Mouse (Mus musculus) common myeloid progenitor, adult 5-6 weeks (primary cell): ENCODE results near the gene Mmp28. TPM values are rescaled to one million over a fixed set of nuclear protein-coding genes. Genes with fewer than 3 reads are reported as not detected.

ENCODE experiments used
- ATAC-seq: replicated peaks from 2 replicates; pipeline ENCODE4 v1.8.0; 2016; ENCODE audit warnings: low read depth, mild to moderate bottlenecking, moderate TSS enrichment, inconsistent platforms; ENCODE audit not compliant: poor library complexity, severe bottlenecking
- total RNA-seq: library from RNA; stranded (forward); fragments of 200-1000, 187-1606 nt; gene quantifications from 2 replicates; pipeline ENCODE4 v1.2.3, GENCODE M21; 2017

Mmp28 gene
- 0.37 and 0.92 TPM in 2 replicates for total RNA-seq

DNA sequence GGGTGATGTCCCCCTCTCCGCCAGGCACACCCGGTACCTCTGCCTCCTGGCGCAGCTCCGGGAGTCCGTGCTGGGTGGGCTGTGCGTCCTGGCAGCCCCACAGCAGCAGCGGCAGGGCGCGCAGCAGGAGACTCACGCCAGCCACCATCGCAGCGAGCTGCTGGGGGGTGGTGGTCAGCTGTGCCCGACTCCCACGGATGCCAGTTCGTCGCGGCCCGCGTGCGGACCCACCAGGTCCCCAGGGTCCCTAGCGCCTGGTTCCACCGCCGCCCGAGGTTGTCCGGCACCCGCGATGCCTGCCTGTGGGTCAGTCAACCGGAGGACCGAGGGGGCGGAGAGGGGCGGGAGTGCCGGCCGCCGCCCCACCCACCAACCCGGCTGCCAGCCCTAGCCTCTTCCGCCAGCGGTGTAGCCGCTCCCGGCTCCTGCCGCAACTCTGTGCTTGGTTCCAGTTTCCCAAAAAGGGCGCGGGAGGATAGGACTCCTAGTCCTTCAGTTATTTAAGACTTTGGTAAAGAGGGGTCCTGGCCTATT lies at the start of gene Mmp28:
TSS of gene Mmp28 (minus strand) at position 361 of the 534 bp plus-strand sequence.
- ATAC-seq: peak; percentile 48

DNA sequence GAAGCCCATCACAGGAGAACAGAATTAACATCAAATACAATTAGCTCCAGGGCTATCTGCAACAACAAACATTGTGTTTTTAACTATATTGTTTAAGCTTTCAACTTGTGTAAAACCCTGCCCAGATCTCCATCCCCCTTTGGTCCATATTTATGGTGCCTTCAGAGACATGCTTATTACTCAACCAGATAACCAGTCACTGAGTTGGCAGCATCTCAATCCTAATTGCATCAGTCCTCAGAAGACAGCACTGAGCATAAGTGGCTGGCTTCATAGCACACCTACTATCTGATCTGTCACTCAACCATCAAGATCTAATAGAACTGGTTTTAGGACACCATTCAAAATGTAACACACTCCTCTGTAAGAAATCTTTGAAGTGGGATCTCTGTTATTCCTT lies 46.6 kb upstream of the Mmp28 start:
- ATAC-seq: no peak

DNA sequence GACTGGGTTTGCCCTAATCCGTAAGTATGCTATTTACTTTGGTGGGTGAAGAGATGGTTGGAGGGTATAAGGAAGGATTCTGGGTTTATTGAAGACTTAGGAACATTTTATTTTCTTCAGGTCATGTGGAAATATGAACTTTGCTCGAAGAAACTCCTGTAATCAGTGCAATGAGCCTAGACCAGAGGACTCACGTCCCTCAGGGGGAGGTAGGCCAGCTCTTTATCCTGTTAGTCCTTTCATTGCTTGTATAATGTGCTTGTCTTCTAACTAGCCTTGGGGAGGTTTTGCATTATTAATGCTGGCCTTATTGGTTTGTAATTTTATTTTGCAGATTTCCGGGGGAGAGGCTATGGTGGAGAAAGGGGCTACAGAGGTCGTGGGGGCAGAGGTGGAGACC lies 41.4 kb upstream of the Mmp28 start:
- no peak for ATAC-seq

DNA sequence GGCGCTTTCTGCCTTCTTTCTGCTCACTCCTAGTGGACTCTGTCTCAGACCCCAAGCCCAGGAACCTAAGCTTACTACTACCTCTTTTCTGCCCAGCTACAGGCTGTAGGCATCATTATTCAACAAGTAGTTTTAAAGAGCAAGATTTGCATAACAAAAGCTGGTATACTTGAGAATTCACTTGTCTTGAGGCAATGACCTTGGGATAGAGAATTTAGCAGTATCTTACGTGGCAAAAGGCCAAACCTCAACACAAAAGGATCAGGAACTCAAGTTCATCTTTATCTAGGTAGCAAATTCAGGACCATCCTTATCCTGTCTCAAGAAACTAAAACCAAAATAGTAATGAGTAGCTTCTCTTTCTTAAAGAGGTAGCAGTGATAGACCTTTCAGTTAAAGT lies 32.7 kb upstream of the Mmp28 start:
- no peak for ATAC-seq

DNA sequence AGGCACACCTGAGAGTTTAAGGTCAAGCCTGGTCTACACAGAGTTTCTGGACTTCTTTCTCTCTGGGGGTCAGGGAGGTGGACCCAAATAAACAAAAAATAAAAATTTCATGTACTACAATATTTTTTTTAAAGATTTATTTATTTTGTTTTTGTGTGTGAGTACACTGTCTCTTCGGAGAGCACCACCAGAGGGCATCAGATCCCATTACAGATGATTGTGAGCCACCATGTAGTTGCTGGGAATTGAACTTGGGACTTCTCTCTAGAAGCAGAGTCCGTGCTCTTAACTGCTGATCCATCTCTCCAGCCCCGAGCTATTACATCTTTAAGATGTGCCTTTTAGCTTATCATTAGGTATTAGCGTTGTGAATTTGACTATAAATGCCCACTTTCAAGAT lies 28.6 kb upstream of the Mmp28 start:
- ATAC-seq: no peak

DNA sequence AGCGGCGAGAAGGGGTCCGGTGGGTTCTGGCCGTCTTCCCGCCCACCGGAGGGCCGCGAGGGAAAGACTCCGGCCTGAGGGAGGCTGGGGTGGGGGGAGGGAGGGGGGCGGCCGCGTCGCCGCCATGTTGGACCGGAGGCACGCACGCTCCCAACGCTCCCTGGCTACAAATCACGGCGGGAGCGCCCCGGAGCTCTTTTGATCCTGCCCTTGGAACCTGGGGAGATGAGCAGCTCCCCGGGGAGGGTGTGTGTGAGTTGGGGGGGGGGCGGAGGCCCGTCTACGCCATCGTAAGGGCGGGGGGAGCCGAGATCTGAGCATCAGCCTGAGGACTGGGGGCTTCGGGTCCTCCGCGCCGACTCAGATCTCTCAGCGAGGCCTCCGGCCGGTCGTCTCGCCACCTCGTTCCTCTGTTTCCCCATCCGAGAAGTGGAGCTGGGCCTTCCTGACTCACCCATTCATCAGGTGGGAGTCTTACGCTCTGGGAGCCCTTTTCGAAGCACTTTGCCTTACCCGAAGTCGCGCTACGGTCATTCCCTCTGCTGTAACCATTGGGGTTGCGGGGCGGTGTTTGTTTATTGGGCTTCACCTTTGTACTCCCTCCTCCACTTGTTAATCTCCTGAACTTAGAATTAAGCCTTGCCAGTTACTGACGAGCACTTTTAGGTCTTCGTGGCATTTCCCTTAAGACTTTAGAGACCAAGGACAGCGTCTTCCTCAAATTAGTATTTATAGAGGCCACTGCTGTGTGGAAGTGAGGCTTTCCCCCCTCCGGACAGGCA lies 10.6 kb upstream of the Mmp28 start:
- peak; percentile 7; the same call in 1 of the 2 replicates for ATAC-seq

DNA sequence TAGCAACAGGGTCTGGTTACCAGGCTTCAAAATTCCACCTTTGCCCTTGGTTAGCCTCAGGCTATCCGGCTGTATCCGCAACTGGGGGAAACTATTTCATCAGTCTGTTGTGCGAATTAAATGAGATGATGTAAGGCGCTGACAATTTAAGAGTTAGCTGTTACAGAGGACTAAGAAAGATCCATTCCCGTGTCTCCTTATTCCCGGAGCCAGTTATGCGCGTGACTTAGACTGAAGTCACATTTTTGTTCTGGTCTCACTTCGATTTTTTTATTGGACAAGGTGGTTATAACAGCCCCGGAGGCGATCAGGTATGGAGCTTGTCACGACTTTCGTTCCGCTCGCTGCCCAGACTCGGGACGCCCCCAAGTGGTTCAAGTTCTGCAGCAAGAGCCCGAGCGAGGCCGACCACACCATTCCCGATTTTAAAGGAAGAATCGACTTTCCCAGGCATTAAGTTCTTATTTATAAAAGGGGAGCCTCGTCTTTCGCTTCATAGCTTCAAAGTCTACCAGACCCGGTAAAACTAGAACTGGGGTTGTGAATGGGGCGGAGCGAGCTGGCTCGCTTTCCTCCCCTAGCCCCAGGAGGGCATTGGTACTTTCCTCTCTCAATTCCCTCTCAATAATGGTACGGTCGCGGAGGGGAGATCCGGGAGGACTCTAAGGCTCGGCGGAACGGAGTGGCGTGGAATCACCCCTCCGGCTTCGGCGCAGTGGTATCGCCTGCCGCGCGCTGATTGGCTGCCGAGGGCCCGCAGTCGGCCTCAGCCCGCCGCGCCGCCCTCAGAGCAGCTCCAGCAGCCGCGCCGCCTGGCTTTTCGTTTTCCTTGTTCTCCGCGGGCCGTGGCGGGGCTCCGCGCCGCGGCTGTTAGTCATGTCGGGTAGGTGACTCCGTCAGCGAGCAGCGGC lies 9.7 kb upstream of the Mmp28 start, which contains the start of gene Taf15:
TSS of gene Taf15 (plus strand) at position 763 of the 911 bp plus-strand sequence.
- peak; percentile 99 for ATAC-seq

DNA sequence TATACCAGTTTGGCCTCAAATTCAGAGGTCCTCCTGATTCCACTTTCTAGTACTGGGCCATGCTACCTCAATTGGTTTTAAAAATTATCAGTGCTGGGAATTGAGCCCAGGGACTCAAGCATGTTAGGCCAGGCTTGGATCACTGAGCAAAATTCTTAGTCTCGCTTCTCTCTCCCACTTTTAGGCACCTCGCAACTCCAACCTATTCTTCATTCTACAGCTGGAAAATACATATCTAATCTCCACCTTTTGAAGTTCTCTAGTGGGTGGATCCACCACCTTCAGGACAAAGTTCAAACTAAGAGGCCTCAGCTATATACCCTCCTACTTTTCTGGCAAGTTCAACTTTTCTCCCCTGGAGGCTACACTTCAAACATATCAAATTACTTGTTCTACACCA lies 8.9 kb upstream of the Mmp28 start:
- no peak for ATAC-seq

DNA sequence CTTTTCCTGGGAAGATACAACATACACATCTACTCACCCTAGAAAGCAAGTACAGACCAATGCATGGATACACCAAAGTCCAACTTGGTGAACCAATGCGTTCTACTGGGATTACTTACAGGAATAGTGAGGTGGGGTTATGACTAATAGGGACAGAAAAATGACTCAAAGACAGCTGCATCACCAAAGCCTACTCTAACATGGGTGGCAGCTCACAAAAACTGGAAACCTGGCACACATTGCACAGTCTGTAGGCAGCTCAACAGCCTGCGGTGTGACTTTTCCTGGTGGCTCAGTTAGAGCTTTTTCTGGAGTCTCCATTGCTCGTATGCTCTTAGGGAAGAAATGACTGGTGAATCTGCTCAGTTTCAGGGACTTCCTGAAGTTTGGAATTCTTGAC lies 5.9 kb upstream of the Mmp28 start:
- ATAC-seq: no peak

DNA sequence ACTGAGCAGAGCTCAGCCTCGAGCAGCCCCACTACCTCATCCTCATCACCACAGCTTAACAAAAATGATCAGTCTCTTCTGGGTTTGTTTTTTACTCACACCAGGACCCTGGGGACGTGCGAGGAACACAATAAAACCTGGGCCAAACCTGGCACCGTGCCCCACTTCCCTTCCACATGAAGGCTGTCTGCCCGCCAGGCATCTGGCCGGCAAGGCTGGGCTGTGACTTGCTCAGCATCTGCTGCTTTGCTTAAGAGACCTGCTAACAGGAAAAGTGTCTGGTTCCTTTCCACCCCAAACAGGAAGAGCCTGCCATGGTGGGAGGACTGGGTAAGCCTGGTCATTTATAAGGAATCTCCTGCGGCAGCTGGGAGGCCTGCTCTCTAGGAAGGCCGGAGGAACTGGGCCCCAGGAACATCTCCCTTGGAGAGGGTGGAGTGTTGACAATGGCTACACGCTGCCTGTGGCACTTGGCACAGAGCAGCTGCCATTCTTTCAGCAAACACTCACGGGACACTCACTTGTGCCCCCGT lies 4.3 kb upstream of the Mmp28 start:
- ATAC-seq: peak; percentile 36

DNA sequence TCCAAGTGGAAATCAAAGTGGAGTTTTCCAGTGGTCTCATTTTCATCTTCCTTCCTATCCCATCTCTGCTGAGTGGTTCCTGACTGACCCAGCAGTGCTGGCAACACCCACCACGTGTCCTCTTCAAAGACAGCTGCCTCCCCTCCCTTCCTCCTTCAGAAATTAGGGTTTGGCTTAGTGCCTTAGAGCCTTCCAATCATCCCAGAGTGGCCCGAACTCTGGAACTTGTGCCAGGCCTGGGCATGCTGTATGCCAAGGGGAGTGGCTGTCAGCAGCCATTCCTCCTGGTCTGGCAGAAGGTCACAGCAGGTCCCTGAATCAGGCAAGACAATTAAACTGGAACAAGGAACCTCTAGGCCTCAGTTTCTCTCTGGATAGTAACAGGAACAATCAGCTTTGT lies 3.1 kb upstream of the Mmp28 start:
- no peak for ATAC-seq

DNA sequence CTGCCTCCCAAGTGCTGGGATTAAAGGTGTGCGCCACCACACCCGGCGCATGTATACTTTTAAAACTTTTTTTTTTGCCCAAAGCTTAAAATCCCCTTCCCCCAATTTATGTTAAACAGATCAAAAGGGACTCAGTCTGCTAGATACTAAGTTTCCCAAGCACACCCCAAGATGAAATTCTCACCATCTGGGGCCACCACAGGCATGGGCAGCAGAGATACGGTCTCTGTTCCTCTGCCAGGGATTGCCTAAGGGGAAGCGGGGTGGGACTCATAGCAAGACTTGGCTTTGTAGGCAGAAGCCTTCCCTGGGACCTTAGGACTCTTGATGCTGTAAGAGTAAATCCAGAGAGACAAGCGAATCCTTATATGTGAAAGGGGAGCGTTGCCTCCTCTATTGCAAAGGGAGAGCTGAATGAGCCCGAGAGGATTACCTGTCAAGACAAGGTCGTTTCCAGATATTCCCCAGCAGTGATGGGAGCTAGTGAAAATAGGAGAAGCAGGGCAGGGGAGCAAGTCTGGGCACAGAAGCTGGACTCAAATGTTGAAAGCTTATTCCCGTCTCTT lies 1.3 kb downstream of the Mmp28 start:
- peak; percentile 34; the same call in 1 of the 2 replicates for ATAC-seq

DNA sequence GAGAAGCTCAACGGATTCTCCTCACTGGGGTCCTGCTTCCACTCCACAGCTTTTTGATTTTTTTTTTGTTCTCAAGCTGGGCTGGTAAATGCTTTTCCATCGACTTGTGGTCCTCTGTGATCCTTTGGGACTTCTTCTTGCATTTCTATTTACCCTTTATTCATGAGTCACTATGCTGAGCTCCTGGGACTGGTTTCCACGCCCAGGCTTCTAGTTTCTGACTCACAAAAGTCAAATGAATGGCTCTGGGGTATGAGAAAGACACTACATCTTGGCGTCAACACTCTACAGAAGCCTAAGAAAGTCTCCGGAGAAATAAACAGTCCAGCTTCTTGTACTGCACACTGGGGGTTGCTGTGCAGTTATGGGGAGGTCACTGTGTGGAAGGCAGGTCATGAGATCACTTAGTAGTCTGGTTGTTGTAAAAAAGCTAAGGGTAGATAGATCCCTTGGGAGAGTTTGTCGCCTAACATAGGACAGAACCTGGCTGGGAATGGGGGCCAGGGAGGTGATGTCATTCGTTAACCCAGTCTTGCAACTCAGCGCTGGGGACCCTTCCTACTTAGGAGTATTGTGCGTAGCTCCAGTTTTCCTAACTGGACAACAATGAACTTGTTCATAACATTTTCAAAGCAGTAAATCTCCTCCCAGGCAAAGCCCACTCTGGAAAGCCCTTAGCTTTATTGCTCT lies 4.8 kb downstream of the Mmp28 start:
- no peak for ATAC-seq

DNA sequence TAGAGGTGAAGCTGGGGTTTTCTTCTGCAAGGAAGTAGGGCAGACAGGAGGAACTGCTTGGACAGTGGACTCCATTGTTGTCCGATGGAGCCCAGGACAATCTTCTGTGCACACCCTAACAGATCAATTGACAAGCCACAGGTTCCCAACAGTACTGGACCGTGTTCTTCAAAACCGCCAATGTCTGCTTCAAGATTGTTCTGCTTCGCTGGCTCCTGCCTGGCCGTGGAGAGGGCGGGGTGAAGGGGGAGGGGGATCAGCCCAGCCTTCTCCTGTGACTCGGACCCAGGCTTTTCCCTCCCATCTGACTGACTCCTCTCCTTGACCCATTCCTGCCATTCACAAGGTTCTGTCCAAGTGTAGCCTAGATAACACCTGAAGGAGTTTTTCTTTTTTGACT lies 5.6 kb downstream of the Mmp28 start:
- no peak for ATAC-seq

DNA sequence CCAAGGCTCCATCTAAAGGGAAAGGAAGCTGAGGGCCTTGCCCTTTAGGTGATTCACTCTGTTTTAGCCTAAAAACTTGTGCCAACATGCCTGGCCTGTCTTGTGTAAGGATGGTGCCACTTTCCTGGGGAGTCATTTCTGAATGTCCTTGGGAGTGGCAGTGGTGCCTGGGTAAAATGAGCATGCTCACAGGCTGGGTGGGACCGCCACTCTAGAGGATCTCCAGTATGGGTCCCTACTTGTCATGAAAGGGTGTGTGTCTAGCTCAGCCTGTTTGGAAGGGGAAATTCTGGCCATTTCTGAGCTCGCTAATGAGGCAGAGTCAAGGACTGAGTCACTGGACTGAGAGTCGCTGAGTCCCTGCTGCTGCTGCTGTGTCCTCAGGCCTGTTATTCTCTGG lies 7.3 kb downstream of the Mmp28 start:
- ATAC-seq: no peak

DNA sequence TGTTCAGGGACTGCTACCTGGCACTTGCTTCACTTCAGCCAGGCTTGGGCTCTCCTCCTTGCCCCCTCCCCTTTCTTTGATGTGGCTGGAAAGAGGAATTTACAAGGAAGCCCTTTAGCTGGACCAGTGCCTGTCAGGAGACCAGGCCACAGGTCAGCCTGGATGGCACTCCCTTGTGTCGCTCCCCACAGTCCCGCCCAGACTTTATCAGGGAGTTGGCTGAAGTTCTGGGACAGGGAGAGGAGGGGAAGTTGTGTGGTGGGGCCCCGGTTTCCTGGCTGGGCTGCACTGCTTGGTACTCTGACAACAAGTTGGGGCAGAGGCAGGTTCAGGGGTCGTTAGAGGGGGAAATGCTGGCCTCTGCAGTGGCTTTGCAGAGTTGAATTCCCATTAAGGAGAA lies 8.3 kb downstream of the Mmp28 start:
- peak; percentile 77 for ATAC-seq

DNA sequence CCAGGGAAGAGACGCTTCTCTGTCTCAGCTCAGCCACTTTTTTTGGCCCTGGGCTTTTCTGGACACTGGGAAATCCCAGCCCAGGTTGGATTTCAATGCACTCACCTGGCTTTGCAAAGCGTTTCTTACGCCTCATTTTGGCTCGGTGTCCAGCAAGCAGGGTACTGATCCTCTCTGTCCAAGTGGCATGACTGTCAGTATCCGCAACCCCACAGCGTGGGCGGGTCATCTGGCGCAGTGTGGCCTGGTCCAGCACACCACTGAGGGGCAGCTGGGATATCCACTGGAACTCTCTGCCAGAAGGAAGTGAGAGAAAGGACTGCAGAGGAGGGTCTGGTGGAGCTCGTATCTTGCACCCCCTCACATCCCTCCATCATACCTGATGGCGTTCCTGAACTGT lies 11.6 kb downstream of the Mmp28 start:
- ATAC-seq: no peak

DNA sequence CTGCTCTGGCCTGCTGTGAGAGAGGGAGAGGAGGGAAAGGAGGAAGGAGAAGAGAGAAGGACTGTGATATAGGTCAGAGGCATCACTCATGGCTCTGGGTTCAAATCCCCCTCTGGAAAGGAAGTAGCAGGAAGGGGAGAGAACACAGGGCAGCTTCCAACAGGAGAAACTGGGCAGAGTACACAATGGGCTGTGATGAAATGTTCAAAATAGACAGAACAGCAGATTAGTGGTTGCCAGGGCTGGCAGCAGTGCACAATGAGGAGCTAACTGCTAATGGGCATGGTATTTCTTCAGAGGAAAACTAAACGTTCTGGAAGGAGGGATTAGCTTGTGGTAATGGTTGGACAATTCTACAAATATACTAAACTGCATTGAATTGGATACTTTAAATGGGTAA lies 12.3 kb downstream of the Mmp28 start:
- ATAC-seq: no peak

DNA sequence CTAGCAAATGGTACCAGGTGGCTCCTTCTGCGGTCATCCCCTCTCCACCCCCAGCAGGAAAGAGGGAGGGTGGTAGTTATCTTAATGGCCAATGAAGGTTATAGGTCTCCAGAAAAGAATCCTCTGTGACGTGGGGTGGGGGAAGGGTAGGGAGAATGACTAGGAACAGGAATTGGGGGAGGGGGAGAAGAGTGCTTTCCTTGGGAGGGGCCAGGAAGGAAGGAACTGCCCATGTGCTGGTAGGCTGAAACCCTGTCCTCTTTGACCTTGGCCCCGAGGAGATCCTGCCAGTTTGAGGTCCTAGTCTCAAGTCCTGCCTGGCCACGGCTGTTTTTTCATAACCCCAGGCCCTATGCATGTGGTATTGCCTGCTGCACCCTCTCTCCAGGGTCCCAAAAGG lies 13.6 kb downstream of the Mmp28 start:
- ATAC-seq: no peak

DNA sequence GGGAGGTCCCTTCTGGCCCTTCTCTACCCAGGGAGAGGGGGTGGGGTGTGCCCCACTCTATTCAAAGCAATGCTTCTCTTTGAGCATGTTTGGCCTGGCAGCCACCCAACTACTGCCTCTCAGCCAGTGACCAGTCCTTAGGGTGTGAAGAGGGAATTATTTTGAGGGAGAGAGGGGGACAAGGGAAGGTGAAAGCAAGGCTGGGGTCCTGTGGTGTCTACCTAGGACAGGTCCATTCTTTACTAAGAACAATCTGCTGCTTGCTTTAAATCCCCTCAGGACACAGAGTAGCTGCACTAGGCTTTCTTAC lies 14.0 kb downstream of the Mmp28 start:
- ATAC-seq: no peak
